Mouse (Mus musculus) 3134 (cell line): ENCODE measurements around the gene Gm14851.
"Not testable (repeated sequence)": the region's sequence is repeated elsewhere in the genome, so short reads cannot be mapped to it uniquely, and the experiment has no call there.

Experiments used
- DNase-seq: peaks from one replicate; pipeline ENCODE4 v3.0.0-alpha.2; 2011; ENCODE audit warnings: low spot score; ENCODE audit not compliant: insufficient read length; ENCODE audit errors: extremely low read depth

Gm14851 gene

GRCm38 (mm10) chr8:21095950-21096349, at the start of gene Gm14851:
TSS of gene Gm14851 (minus strand) at chr8:21096050.
- not testable (repeated sequence) for DNase-seq

DNA sequence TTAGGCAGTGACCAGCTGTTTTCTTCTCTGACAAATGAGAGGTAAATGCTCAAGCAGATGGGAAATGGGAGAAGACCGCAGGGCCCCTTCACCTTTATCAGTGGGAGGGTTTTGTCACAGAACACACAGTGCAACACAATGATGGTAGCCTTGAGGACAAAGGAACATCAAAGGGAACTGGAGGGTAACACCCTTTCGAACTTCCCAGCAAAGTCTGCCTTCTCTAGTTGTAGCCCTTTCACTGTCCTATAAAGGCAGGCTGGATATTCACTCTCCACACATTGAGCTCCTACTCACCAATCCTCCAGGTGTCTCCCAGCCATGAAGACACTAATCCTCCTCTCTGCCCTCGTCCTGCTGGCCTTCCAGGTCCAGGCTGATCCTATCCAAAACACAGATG, 38.5 kb upstream of the Gm14851 start, which contains the start of gene Defa30:
Defa30 (plus strand) TSS at position 301 of the 400 bp plus-strand sequence.
- not testable (repeated sequence) for DNase-seq

DNA sequence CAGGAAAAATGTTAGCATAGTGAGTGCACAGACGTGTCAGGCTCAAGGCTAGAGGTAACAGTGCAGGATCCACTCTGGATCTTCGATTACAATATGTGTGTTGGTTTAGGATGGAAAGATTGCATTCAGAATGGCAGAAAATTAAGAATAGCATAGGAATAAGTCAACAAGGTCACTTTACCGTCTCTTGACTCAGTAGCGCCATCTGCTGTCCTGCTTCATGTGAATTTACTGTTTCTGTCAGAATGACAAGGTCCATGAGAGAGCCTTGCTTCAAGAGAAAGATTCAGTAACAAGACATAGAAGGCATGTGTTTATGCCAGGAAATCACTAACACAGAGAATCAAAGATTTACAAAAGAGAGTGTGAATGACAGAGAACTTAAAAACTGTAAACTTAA, 2.7 kb downstream of the Gm14851 start:
- DNase-seq = no peak

DNA sequence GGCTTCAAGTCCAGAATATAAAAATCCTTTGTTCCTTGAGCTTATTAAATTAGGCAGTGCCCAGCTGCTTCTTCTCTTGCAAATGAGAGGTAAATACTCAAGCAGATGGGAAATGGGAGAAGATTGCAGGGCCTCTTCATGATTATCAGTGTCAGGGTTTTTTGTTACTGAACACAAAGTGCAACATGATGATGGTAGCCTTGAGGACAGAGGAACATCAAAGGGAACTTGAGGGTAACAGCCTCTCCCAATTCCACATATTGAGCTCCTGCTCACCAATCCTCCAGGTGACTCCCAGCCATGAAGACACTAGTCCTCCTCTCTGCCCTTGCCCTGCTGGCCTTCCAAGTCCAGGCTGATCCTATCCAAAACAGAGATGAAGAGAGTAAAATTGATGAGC, 11.7 kb downstream of the Gm14851 start, which contains the start of gene Defa25:
Defa25 (plus strand) TSS at position 301 of the 400 bp plus-strand sequence.
- DNase-seq = not testable (repeated sequence)

DNA sequence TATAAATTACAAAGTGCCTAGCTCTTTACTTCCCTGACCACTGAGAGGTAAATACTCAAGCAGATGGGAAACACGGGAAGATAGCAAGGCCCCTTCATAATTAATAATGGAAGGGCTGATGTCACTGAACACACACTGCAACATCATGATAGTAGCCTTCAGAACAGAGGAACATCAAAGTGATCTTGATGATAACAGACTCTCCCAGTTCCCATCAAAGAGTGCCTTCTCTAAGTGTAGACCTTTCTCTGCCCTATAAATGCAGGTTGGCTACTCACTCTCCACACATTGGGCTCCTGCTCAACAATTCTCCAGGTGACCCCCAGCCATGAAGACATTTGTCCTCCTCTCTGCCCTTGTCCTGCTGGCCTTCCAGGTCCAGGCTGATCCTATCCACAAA, 31.1 kb downstream of the Gm14851 start, which contains the start of gene Defa35:
Defa35 (plus strand) TSS at position 301 of the 400 bp plus-strand sequence.
- DNase-seq = not testable (repeated sequence)

DNA sequence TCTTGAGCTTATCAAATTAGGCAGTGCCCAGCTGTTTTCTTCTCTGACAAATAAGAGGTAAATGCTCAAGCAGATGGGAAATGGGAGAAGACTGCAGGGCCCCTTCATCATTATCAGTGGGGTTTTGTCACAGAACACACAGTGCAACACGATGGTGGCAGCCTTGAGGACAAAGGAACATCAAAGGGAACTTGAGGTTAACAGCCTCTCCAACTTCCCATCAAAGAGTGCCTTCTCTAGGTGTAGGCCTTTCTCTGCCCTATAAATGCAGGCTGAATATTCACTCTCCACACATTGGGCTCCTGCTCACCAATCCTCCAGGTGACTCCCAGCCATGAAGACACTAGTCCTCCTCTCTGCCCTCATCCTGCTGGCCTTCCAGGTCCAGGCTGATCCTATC, 41.1 kb downstream of the Gm14851 start, which contains the start of gene Defa23:
Defa23 (plus strand) TSS at position 301 of the 400 bp plus-strand sequence.
- DNase-seq = not testable (repeated sequence)
